Mouse (Mus musculus) heart, adult 2 months (tissue): Measurements from ENCODE around the gene Bloc1s5. TPM values are rescaled to one million over a fixed set of nuclear protein-coding genes. Genes with fewer than 3 reads are reported as not detected.

ENCODE experiments used
- DNase-seq, 2 experiments: peaks; one replicate each; pipeline ENCODE4 v3.0.0; 2021
- H3K27ac ChIP-seq: fragments of 200-600 bp; 2 replicates; pipeline ENCODE4 v1.8.1; 2022
- H3K27me3 ChIP-seq: fragments of 200-500 bp; 2 replicates; pipeline ENCODE4 v1.6.1; 2012; ENCODE audit warnings: mild to moderate bottlenecking, low read length, inconsistent platforms, mixed read lengths; ENCODE audit not compliant: control insufficient read depth, insufficient read depth
- H3K36me3 ChIP-seq: fragments of 200-500 bp; 2 replicates; pipeline ENCODE4 v1.6.1; 2012; ENCODE audit warnings: low read length, inconsistent platforms; ENCODE audit not compliant: control insufficient read depth, insufficient read depth
- H3K4me1 ChIP-seq: fragments of 200-500 bp; 2 replicates; pipeline ENCODE4 v1.6.1; 2011; ENCODE audit warnings: low read length; ENCODE audit not compliant: control insufficient read depth, insufficient read depth
- H3K4me3 ChIP-seq: fragments of 200-600 bp; 2 replicates; pipeline ENCODE4 v1.8.1; 2022
- H3K79me2 ChIP-seq: fragments of 200-500 bp; replicated peaks from 2 replicates; pipeline ENCODE4 v1.6.1; 2012; ENCODE audit warnings: mild to moderate bottlenecking, inconsistent platforms, low read length, moderate library complexity, mixed read lengths; ENCODE audit not compliant: control insufficient read depth, insufficient read depth
- H3K9ac ChIP-seq: fragments of 200-500 bp; 2 replicates; pipeline ENCODE4 v1.6.1; 2012; ENCODE audit warnings: low read depth, mild to moderate bottlenecking, control low read depth, inconsistent platforms, low read length, mixed read lengths
- CTCF ChIP-seq: fragments of 200-600 bp; IDR thresholded peaks from 2 replicates; pipeline ENCODE4 v1.8.1; 2022; ENCODE audit warnings: antibody characterized with exemption, mild to moderate bottlenecking, moderate library complexity
- EP300 ChIP-seq: fragments of 200-500 bp; IDR thresholded peaks from 2 replicates; pipeline ENCODE4 v1.6.1; 2011; ENCODE audit warnings: low read depth, low read length, control low read depth; ENCODE audit not compliant: insufficient read depth
- POLR2A ChIP-seq: fragments of 200-500 bp; IDR thresholded peaks from 2 replicates; pipeline ENCODE4 v1.6.1; 2011; ENCODE audit warnings: mild to moderate bottlenecking, low read depth, low read length, control low read depth; ENCODE audit not compliant: insufficient read depth
- WGBS: fragments of 180-500 bp; shearing (Covaris S2); methylation state at CpG from one replicate; pipeline ENCODE4 v1.1.7; 2018; 5-methylcytosine and 5-hydroxymethylcytosine counted together
- intact Hi-C: fragments of 180-260 bp; cut with DNase I; formaldehyde crosslinking; loops from one replicate; pipeline ENCODE4 v1.15.1; 2025
- polyA plus RNA-seq: library from polyadenylated mRNA; depleted of rRNA; stranded (reverse); fragments of >200 nt; gene quantifications from 2 replicates; pipeline ENCODE4 v1.2.3, GENCODE M21; 2012
- total RNA-seq, 2 experiments: library from RNA; stranded (reverse); gene quantifications; 2 replicates each; pipeline ENCODE4 v1.2.3; 2021

The Bloc1s5 gene
- total and polyA plus RNA-seq, 3 experiments, result 5.2 to 12.0 (median 10.5) TPM

GRCm38 (mm10) chr13:38640961-38641360 is 6.1 kb upstream of the Bloc1s5 start:
- Histone ChIP-seq H3K9ac (no peak overlapping the region), H3K4me1 (no peaks in the 10 kb centered on the region), H3K27me3 (no peaks in the 10 kb centered on the region), H3K79me2 (no peaks in the 10 kb centered on the region), H3K36me3 (peaks cover 6% of the 10 kb centered on the region; the same call in 1 of the 2 replicates), H3K27ac (no peak overlapping the region), H3K4me3 (no peak overlapping the region)
- TF ChIP-seq CTCF (no peak), EP300 (no peak), POLR2A (no peak)
- WGBS, result 42% methylated on average over 5 of the region's 5 CpGs
- intact Hi-C loops, result loop anchor here (2.0 kb wide), 1 partner anchor 16 kb away; no protein-coding TSS in a partner anchor
- no peak for DNase-seq

- peaks cover under 1% of the 10 kb centered on the region; the same call in 1 of the 2 replicates for H3K36me3 ChIP-seq
- no peak overlapping the region for H3K4me3 ChIP-seq
- H3K27me3 ChIP-seq, result no peaks in the 10 kb centered on the region
- 71% methylated on average over 11 of the region's 11 CpGs for WGBS
- intact Hi-C loops, result loop anchor here (10.0 kb wide), 1 partner anchor 434 kb away; the partner anchor contains the start of gene Snrnp48
- no peak for DNase-seq
- H3K79me2 ChIP-seq, result no peaks in the 10 kb centered on the region
- H3K4me1 ChIP-seq, result no peaks in the 10 kb centered on the region; the same call in 1 of the 2 replicates
- TF ChIP-seq POLR2A (no peak), CTCF (no peak), EP300 (no peak)
- no peak overlapping the region for H3K27ac ChIP-seq
- no peak overlapping the region for H3K9ac ChIP-seq
Observed at GRCm38 (mm10) chr13:38638694-38639093, 3.8 kb upstream of the Bloc1s5 start.

GRCm38 (mm10) chr13:38634256-38634799 is 581 bp downstream of the Bloc1s5 start:
- under 1% methylated on average over 19 of the region's 19 CpGs for WGBS
- H3K4me3 ChIP-seq, result peak overlapping the region; percentile 80
- TF ChIP-seq CTCF, result no peak
- no peak for TF ChIP-seq POLR2A
- TF ChIP-seq EP300, result no peak
- no peaks in the 10 kb centered on the region for H3K79me2 ChIP-seq
- peak overlapping the region; percentile 70 for H3K27ac ChIP-seq
- H3K9ac ChIP-seq, result peak overlapping the region; percentile 78
- H3K27me3 ChIP-seq, result no peaks in the 10 kb centered on the region
- DNase-seq, result no peak
- H3K36me3 ChIP-seq, result no peaks in the 10 kb centered on the region
- H3K4me1 ChIP-seq, result no peaks in the 10 kb centered on the region; the same call in 1 of the 2 replicates
- intact Hi-C loops, result loop anchor here (10.0 kb wide), 1 partner anchor 430 kb away; the partner anchor contains the start of gene Snrnp48

GRCm38 (mm10) chr13:38633287-38634000 is 1.5 kb downstream of the Bloc1s5 start:
- intact Hi-C loops, result loop anchor here (10.0 kb wide), 1 partner anchor 429 kb away; the partner anchor contains the start of gene Snrnp48
- Histone ChIP-seq H3K79me2 (no peaks in the 10 kb centered on the region), H3K4me1 (no peaks in the 10 kb centered on the region; the same call in 1 of the 2 replicates), H3K36me3 (no peaks in the 10 kb centered on the region; the same call in 1 of the 2 replicates), H3K4me3 (no peak overlapping the region), H3K27ac (no peak overlapping the region), H3K9ac (no peak overlapping the region), H3K27me3 (no peaks in the 10 kb centered on the region)
- TF ChIP-seq EP300 (no peak), POLR2A (no peak), CTCF (no peak)
- WGBS, result 95% methylated on average over 6 of the region's 6 CpGs
- no peak for DNase-seq

- Histone ChIP-seq H3K36me3 (no peaks in the 10 kb centered on the region; the same call in 1 of the 2 replicates), H3K27ac (no peak overlapping the region), H3K27me3 (no peaks in the 10 kb centered on the region), H3K4me1 (no peaks in the 10 kb centered on the region; the same call in 1 of the 2 replicates), H3K4me3 (no peak overlapping the region), H3K9ac (no peak overlapping the region), H3K79me2 (no peaks in the 10 kb centered on the region)
- no peak for DNase-seq
- 77% methylated on average over 6 of the region's 6 CpGs for WGBS
- intact Hi-C loops, result loop anchor here (10.0 kb wide), 1 partner anchor 428 kb away; the partner anchor contains the start of gene Snrnp48
- TF ChIP-seq EP300 (no peak), POLR2A (no peak), CTCF (no peak)
Observed at GRCm38 (mm10) chr13:38632556-38632955, 2.4 kb downstream of the Bloc1s5 start.

GRCm38 (mm10) chr13:38626229-38626525 is 8.7 kb downstream of the Bloc1s5 start:
- 39% methylated on average over 6 of the region's 6 CpGs for WGBS
- Histone ChIP-seq H3K4me1 (peaks cover 1% of the 10 kb centered on the region; the same call in 1 of the 2 replicates), H3K4me3 (no peak overlapping the region), H3K27me3 (no peaks in the 10 kb centered on the region), H3K27ac (no peak overlapping the region), H3K79me2 (no peaks in the 10 kb centered on the region), H3K36me3 (no peaks in the 10 kb centered on the region; the same call in 1 of the 2 replicates), H3K9ac (no peak overlapping the region)
- TF ChIP-seq CTCF (no peak), EP300 (no peak), POLR2A (no peak)
- no peak for DNase-seq
- intact Hi-C loops, result no loop called here
